Mouse (Mus musculus) spleen, adult 12 weeks (tissue): ENCODE measurements around the gene Gm32802.
"Not testable (repeated sequence)": the region's sequence is repeated elsewhere in the genome, so short reads cannot be mapped to it uniquely, and the experiment has no call there.

ENCODE experiments used
- DNase-seq: peaks from one replicate; pipeline ENCODE4 v3.0.0; 2022; ENCODE audit warnings: low spot score

Gm32802 gene

DNA sequence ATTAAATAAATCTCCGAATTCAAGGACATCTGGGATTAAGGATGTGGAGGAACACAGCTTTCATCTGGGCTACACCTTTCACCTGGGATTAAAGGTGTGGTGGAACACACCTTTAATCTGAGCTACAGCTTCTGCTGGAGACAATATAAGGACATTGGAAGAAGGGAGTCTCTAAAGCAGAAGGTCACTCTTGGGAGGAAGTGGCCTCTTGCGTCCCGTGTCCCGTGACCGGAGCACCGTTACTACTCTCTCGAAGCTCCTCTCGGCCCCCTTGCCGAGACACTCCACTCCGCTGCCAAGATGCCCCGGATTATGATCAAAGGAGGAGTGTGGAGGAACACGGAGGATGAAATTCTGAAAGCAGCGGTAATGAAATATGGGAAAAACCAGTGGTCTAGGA is at the start of gene Gm32802:
Gm32802 (plus strand) TSS at position 301 of the 400 bp plus-strand sequence.
- not testable (repeated sequence) for DNase-seq

DNA sequence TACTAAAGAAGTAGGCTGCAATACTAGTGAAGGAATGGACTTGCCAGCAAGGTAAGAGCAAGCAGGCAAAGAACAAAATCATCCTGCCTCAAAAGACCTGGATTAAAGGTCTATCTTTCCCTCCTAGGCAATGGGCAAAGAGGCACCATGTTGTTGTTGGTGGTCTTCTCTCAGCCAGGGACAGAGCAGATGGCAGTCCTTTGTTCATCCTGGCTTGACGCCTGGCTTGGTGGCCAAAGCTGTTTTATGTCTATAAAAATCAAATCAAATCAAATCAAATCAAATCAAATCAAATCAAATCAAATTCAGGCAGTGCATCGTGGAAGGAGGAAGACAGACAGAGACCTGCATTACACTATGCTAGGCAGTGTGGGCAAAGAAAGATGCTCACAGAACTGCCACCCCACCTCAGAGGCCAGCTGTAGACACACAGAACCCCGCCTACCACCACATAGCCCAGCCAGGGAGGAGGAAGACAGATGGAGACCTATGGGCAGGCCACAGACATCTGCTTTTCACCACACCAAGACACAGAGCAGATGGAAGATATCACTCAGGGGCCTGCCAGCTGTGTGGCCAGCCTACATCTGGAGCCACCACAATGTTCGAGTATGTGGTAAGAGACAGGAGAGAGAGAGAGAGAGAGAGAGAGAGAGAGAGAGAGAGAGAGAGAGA is 42.6 kb upstream of the Gm32802 start:
- not testable (repeated sequence) for DNase-seq

DNA sequence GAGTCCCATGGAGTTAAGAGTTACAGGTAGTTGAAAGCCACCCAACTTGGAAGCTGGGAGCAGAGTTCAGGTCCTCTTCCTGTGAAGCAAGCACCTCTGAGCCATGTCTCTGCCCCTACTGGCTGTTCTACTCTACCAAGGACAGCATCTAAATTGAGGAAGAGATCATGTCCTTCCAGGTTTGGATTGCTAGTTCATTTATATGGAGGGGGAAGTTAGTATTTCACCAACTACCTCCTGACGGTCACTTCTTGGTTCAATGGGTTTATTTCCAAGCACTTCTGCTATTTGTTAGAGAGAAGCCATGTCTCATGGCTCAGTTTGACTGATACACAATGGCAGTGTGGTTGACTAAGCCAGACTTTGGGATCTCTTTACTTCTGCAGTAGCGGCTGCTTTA is 30.9 kb upstream of the Gm32802 start:
- DNase-seq, result not testable (repeated sequence)

DNA sequence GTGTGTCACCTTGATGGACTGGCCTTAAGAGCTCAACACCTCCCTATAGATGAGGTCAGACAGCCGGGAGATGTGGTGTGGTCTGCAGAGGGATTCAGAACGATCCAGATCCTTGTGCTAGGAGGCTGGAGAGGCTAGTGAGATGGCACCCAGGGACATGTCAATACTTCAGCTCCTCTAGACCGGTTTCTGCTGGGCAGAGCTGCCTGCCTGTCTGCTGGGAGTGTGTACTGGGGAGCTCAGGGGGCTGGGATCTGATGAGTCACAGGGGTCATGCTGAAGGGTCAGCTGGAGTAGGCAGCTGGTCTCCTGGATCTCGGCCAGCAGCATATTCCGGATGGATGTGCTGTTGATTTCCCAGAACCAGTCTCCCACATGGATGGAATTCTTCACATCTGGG is 25.9 kb upstream of the Gm32802 start:
- not testable (repeated sequence) for DNase-seq

DNA sequence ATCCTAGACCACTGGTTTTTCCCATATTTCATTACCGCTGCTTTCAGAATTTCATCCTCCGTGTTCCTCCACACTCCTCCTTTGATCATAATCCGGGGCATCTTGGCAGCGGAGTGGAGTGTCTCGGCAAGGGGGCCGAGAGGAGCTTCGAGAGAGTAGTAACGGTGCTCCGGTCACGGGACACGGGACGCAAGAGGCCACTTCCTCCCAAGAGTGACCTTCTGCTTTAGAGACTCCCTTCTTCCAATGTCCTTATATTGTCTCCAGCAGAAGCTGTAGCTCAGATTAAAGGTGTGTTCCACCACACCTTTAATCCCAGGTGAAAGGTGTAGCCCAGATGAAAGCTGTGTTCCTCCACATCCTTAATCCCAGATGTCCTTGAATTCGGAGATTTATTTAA is 17.8 kb upstream of the Gm32802 start, which contains the start of gene Gm32717:
Gm32717 (minus strand) TSS at position 101 of the 400 bp plus-strand sequence.
- DNase-seq, result not testable (repeated sequence)

DNA sequence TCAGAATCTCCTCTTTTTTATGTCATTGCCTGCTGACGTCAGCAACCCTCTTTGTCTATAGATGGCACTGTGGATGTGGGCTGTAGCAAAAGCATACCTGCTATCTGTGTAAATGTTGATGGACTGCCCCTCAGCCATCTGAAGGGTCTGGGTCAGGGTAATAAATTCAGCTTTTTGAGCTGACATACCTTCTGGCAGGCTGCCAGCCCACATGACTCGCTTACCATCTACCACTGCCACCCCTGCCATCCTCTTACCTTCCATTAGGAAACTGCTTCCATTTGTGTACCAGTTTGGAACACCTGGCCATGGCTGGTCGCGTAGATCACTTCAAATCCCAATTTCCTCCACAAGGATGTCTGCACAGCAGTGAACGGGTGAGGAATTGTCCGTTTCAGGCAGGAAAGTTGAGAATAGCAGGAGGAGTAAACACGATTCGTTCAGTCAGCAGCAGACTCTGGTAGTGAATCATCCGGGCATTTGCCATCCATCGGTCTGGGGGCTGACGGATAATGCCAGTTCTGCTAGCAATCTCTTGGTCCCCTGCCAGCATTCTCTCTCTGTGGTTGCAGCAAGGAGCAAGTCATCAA is 9.4 kb upstream of the Gm32802 start:
- not testable (repeated sequence) for DNase-seq

DNA sequence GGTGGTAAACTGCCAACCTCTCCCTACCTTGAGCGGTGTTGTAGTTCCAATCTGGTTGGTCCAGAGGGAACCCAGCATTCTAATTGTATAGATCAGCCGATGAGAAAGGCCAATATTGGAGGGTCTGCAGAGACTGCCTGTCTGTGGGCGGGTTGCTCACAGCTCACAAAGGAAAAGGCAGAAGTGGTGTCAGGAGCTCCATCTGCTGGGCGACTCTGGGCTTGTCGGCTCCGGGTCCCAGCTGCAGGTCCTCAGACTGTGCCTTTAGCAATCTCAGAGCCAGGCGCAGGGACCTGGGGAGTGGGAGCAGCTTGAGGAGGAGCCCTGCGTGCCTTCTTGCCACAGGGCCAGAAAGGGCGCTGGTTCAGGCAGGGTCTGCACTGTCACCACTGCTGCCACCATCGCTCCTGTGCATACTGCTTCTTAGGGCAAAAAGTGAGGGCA is 7.6 kb upstream of the Gm32802 start:
- no peak for DNase-seq

DNA sequence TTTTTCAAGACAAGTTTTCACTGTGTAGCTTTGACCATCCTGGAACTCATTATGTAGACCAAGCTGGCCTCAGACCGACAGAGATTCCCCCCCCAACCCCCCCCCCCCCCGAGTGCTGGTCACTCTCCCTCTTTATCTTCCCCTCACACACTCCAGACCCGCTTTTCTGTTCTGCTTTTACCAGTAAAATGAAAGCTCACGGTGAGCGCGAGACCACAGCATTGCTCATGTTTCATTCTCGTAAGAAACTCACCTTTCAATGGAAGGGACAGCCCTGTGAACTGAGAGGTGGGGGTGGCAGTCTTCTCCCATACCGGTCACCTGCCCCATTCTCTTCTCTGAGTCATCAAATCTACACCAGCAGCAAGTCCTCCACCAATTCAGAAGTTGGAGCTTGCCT is 10.3 kb downstream of the Gm32802 start:
- DNase-seq, result not testable (repeated sequence)

DNA sequence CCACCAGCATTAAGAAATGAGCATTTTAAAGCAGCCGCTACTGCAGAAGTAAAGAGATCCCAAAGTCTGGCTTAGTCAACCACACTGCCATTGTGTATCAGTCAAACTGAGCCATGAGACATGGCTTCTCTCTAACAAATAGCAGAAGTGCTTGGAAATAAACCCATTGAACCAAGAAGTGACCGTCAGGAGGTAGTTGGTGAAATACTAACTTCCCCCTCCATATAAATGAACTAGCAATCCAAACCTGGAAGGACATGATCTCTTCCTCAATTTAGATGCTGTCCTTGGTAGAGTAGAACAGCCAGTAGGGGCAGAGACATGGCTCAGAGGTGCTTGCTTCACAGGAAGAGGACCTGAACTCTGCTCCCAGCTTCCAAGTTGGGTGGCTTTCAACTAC is 12.9 kb downstream of the Gm32802 start:
- DNase-seq, result not testable (repeated sequence)

DNA sequence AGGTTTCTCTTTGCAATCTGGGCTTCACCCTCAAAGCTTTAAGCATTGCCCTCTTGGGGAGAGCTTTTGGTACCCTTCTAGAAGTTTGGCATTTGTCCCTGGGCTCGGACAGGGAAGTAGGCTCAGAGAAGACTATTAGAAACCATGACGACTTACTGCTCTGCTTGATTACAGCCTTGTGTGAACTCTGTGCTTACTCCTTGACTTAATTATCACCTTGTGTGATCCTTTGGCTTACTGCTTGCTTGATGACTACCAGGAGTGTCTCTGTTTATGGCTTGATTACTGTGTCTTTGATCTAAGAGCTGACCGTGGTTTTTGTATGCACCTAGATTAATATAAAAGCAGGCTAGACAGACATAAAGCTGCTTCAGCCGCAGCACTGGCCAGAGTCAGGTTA is 19.6 kb downstream of the Gm32802 start:
- not testable (repeated sequence) for DNase-seq

DNA sequence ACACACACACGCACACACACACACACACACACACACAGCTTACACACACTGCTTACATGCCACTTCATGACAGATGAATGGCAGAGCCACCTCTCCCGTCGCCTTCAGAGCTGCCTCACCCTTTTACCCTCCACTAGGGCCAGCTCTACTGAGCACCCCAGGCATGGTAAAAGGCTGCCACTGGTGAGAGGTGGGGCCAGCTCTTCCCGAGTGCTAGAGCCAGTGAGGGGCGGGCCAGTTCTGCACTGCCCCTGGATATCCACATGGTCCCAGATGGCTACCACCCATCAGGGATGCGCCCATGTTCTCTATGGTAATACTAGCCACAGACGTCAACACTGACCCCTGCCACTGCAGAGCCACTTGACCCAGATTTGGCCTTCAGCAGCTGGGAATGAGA is 24.1 kb downstream of the Gm32802 start:
- not testable (repeated sequence) for DNase-seq

DNA sequence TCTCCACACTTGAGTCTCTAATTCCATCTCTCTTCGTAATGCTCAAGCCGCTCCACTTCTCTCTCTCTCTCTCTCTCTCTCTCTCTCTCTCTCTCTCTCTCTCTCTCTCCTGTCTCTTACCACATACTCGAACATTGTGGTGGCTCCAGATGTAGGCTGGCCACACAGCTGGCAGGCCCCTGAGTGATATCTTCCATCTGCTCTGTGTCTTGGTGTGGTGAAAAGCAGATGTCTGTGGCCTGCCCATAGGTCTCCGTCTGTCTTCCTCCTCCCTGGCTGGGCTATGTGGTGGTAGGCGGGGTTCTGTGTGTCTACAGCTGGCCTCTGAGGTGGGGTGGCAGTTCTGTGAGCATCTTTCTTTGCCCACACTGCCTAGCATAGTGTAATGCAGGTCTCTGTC is 24.5 kb downstream of the Gm32802 start:
- not testable (repeated sequence) for DNase-seq

DNA sequence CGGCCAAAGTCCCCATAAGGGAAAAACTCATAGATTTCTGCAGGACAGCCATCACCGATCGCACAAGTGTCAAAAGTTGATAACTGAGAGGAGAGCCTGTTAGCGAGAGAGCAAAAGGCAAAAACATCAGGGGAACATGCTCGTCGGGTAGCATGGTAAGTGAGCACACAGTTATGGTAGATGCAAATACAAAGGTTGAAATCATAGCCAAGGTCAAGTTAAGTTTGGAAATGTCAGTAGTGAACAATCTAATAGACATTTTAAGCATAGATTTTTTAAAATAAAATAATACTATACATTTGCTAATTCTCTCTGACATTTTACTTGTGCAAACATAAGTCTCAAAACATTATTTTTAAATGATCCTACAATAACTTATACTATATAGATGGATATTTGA is 36.5 kb downstream of the Gm32802 start, which contains the start of gene Iltifb:
Iltifb (minus strand) TSS at position 101 of the 400 bp plus-strand sequence.
- DNase-seq, result no peak

DNA sequence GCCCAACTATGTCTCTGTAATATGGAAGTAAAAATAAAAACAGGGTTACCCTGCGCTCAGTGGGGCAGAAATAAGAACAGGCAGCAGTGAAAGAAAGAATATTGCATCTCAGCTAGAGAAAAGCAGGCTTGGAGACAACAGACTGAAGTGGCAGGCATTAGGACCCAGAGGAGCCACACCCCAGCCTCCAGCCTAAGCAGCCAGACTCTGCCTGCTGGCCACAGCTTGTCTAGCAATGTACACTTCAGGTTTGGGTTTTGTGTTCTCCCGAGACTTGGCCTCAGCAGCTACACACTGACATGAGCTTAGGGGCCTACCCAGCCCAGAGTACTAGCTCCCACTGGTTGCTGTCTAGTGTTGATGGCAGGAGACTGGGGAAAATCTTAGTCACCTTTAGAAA is 43.6 kb downstream of the Gm32802 start:
- DNase-seq, result not testable (repeated sequence)
